Mouse (Mus musculus) right cerebral cortex, adult 2 months (tissue): ENCODE measurements around the gene Dock10.
"Not testable (repeated sequence)": the region's sequence is repeated elsewhere in the genome, so short reads cannot be mapped to it uniquely, and the experiment has no call there.

Experiments
- DNase-seq, 2 experiments: peaks; one replicate each; pipeline ENCODE4 v3.0.0; 2021 to 2022; ENCODE audit warnings: low spot score in 2 of 2

The Dock10 gene

DNA sequence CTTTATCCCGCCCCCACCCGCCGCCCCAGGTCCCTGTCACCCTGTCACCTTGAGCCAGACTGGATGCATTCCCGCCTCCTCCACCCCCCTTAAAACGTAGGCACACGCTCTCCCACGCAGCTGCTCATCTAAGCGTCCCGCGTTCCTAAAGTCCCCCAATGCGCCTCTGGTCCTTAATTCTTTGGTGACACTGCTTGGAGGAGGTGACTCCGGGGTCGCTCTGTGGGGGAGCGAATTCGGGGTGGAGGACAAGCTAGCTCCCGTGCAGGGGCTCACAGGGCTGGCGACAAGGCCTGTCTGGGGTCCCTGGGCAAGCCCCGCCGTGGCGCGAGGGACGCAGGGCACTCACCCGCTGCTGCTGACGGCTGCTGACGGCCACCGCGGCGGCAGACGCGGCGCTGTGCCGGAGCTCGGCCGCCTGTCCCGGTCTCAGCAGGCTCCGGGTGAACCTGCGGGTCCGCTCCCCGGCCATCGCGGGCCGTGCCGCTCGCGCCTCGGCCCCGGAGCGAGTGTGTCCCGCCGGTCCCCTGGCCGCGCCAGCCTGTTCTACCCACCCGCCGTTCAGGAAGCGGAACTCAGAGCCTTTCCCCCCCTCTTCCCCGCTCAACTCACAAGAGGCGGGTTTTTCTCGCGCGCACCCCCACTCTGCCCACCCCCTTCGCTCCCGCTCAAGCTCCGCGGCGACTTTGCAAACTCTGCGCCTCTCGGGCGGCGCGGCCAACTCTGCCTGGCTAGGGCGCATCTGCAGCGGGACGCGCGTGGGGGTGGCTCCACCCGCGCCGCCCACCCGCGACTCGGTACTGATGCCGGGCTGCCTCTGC lies at the start of gene Dock10:
TSS of gene Dock10 (minus strand) at position 551 of the 821 bp plus-strand sequence.
- DNase-seq: peak; percentile 59 to 67

GRCm38 (mm10) chr1:80806835-80807398 lies 48.6 kb upstream of the Dock10 start:
- no peak for DNase-seq

- DNase-seq: no peak
These were observed 43.7 kb upstream of the Dock10 start for GRCm38 (mm10) chr1:80802023-80802422.

GRCm38 (mm10) chr1:80785066-80785779 lies 26.9 kb upstream of the Dock10 start:
- no peak for DNase-seq

DNA sequence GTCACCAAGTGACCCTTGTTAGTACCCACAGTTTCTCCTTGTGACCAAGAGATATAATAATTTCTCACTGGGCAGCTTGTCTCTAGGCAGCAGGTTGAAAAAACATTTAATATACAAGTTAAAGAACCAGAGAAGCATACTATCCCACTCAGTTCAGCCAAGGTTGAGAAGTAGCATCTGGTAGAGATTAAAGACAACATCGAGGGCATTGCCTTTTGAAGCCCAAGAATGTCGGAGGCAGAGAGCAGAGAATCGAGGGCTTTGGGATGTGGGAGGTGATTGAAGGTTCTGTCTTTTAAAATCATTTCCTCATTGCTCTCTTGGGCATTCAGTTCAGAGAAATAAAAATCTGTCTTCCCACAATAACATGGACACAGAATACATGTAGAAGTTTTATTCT lies 25.8 kb upstream of the Dock10 start:
- no peak for DNase-seq

DNA sequence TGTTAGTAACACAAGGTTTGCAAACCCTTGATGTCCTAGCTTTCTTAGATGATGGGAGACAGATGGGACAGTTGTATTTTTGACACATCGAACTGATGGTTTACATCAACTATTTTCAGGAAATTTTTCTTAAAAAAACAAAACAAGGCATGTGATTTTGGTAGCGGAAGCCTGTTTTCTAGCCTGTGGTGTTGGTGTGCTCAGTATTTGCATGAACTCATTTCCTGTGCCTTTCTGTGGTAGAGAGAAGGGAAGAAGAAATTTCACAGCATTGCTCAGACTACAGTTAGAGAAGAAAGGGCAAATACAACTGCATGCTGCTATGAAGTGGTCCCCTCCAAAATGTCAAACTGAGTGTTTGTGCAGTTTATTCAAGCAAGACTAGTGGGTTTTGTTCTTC lies 7.2 kb upstream of the Dock10 start:
- no peak for DNase-seq

GRCm38 (mm10) chr1:80763042-80763950 lies 5.0 kb upstream of the Dock10 start:
- no peak for DNase-seq

DNA sequence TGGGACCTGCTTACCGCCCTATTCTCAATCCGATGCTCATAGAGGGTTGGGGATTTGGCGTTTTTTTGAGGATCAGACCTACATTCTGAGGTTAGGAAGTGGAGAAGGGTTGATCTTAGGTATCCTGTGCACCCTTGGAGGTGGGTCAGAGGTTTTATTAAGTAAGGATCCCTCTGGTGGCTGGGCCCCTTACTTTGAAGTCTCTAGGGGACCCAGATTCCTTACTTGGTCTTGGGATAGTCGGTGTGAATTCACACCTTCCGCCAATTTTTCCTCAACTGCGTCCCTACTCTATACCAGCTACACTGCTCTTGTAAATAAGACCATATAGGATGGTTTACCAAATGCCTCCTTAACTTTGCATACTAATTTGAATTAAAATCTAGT lies 464 bp upstream of the Dock10 start:
- DNase-seq: no peak

DNA sequence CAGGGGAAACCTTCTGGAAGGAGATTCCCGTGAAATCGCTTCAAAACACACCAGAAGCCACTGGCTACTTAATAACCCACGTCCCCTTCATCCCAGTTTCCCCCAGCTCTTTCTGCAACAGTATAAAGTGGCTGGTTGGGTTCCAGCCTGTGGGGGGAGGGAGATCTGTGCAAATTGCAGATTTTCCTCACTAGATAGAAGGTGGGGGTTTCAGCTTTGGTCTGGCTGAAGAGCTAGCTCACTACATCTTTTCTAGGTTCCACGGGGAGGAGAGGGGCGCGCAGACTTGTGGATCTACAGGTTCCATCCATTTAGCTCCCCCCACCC lies 714 bp downstream of the Dock10 start:
- DNase-seq: no peak

- DNase-seq: peak; percentile 21 to 32
These were observed 1.3 kb downstream of the Dock10 start for GRCm38 (mm10) chr1:80756824-80757649.

DNA sequence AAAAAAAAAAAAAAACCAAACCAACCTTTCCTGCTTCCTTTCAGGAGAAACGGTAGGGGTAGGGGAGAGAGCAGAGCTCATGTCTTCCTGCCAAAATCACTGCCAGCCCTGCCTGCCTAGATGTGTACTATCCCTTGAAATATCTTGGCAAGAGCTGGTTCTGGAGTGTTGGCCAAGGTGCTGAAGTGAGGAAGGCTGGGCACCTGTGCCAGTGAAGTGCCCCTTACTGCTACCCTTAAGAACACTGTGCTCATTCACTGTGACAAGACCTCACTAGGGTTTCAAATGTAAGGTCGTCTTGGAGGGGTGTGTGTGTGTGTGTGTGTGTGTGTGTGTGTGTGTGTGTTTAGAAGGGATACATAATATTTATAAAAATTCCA lies 2.3 kb downstream of the Dock10 start:
- no peak for DNase-seq

DNA sequence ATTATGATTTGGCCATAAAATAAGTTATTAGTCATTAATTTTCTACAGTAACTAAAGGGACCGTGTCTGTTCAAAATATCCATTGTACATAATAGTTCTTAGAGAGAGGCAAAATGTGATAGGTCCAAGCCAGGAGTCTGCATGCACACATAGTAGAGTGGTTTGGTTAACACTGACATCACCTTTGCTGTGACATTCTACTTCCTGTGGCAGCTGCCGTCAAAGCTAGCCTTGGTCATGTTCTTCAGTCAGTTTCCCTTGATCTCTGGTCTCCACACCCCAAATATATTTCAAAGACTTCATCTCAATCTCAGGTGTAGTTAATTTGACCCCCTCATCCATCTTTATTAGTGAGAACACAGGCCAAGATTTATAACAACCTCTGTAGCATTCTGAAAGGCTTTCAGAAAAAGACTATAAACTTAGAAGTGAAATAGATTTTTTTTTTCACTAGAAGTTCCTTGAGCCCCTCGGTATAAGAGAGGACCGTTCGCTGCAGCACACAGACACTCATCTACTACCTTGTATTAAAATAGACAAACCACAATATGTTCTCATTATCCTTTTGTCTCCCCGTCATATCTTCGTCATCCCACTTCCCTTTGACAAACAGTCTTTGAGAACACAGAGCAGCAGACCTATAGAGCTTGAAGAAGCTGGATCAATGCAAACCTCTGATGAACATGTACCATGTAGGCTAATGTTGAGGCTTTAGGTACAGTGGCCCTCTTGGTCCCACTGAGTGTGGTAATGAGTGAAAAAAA lies 2.8 kb downstream of the Dock10 start:
- DNase-seq: no peak

DNA sequence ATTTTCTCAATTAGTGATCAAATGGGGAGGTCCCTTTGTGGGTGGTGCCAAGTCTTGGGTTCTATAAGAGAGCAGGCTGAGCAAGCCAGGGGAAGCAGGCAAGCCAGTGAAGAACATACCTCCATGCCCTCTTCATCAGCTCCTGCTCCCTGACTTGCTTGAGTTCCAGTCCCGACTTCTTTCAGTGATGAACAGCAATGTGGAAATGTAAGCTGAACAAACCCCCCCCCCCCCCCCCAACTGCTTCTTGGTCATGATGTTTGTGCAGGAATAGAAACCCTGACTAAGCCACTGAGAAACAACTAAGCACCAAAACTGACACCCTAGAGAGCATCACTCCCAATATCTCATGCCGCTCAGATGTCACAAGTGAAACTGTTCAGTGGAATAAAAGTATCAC lies 9.2 kb downstream of the Dock10 start:
- not testable (repeated sequence) for DNase-seq

GRCm38 (mm10) chr1:80746691-80747463 lies 11.4 kb downstream of the Dock10 start:
- no peak for DNase-seq

DNA sequence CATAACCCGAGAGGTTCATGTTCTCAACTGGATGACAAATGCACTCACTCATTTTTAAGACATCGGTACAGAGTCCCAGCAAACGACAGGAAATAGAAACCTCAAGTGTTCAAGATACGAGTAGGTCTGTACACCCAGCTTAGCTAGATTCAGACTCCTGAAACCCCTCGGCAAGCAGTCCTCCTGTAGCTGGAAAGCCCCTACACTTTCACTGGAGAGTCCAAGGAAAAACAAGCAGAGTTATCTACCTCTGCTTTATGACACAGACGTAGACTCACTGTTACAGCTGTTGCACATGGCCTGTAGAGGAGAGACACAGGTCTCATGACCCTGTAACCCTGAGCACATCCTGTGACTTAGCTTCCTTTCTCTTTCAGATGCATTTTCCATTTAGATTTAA lies 12.1 kb downstream of the Dock10 start:
- DNase-seq: no peak

- DNase-seq: no peak
These were observed 18.9 kb downstream of the Dock10 start for GRCm38 (mm10) chr1:80739472-80739871.

GRCm38 (mm10) chr1:80737812-80738391 lies 20.4 kb downstream of the Dock10 start:
- DNase-seq: no peak

DNA sequence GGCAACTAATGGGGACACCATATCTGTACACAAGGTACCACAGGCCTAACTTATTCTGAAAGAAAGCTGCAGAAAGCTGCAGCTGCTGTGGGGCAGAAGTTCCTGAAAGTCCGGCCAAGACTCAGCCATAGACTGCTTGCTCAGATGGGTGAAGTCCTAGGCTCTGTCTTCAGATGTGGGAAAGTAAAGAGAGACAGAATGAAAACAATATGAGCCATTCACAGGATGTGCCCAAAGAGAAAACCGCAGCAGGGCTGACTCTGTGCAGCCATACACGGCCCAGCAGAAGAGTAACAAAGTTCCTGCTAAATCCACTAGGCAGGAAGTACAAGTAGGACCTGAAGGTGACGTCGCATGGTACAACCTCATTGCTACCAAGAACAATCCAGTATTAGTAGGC lies 27.7 kb downstream of the Dock10 start:
- no peak for DNase-seq

DNA sequence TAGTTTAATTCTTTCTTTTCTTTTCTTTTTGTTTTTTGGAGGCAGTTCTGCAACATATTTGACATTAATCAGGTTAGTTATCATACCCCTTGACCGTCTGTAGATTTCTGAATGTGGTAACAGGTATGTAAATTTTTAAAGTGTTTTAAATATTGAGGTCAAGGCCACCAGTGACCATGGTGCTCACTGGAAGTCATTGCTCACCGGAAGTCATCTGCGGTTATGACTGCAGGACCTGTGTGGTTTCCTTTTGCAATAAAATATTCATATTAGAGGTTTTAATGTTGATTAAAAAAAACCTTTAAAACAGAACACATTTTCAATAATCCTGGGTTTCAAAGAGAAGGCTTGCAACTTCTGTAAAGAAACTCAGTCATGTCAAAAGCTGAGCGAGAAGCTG lies 28.2 kb downstream of the Dock10 start:
- DNase-seq: no peak
